In the genomic region with DNA sequence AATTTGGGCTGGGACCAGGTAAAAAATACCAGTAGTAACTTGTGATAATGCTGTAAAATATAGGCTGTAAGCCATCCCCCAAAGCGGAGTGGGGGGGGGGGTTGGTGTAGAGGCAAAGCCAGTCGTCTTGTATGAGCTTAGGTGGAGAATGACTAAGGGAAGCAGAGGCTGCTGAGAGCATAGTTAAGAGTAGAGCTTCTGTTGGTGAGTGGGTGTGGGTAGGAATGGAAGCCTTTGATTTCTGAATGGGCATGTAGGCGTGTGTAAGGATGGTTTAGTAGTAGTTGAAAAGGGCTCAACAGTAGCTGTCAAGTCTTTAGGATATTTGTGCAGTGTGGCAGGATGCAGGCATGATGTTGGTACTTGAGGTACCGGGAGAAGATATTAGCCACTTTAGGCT, we compare ENCODE assay signal across 13 mouse cellular contexts.
"Had no signal": no experiment of that assay in that cellular context is flagged by ENCODE, and none has a peak within 500 bp of the region (broad histone marks: within the 10 kb centered on the region; RNA-seq: fewer than 3 reads in every experiment).

No protein-coding gene starts in this region.

- DNase-seq: kidney, adult 18-20 months; kidney, adult 9 months; kidney, postnatal 14 days; kidney, postnatal 4 days; layer of hippocampus, adult 9-11 months; liver; lung, adult 18-20 months; lung, postnatal 10 days; lung, postnatal 36 days; retina, postnatal 1 day; spleen, adult 18-20 months; thymus, adult 18-20 months; thymus, postnatal 36 days had no signal
